ENCODE assay signal across 8 mouse cellular contexts in the genomic region with DNA sequence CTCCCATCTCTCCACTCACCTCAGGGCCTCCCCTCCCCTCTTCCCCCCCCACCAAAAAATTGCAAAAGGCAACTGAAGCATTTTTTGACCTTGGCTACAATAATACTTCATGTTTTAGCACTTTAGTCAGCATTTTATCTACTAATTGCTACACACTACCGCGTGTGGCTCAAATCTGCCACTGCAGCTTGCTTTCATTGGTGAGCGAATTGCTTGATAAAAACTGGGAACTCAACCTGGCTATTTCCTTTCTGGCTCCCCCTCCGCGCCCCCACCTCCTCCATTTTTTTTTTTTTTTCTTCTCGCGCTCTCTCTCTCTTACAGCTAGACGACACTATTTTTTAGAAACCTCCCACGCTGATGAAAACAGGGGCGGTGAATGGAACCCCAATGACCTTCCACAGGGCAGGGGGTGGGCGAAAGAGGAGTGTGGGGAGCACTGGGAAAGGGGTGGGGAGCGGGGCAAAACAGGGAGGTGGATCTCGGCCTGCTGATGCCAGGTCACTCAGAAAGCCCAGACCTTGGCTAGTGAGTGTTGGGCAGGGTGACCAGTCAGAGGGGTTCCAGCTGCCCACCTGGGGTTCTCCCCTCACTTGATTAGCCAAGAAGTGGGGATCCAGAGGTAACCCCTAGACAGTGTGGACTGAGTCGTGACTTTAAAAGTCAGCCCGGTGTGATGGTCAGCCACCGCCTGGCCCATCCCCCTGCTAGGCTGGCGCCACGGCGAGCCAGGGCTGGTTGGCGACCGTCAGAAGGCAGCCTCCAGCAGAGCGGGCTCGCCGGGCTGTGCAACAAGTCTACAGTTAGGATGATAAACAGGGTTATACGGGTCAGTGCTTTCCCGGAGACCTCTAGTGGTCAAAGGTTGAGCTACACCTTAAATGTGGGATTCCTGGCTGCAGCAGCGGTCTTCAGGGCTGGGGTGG. TPM values are rescaled to one million over a fixed set of nuclear protein-coding genes. Genes with fewer than 3 reads are reported as not detected.
DNase-seq lines count a peak whose midpoint lies in the region; ATAC-seq lines count a peak whose summit lies in the region.

No protein-coding gene starts in this region.

- H3K4me3 ChIP-seq in hindbrain, embryonic 12.5 days = peak overlapping the region; percentile 31

- peak overlapping the region; percentile 43 for H3K9ac ChIP-seq in hindbrain, embryonic 12.5 days

- peaks cover 24% of the 10 kb centered on the region for H3K4me1 ChIP-seq in hindbrain, embryonic 12.5 days

- 2% methylated on average over 27 of the region's 27 CpGs for WGBS in hindbrain, embryonic 12.5 days

- H3K27ac ChIP-seq in hindbrain, embryonic 12.5 days = peak overlapping the region; percentile 30; the same call in 1 of the 2 replicates

- no peaks in the 10 kb centered on the region for H3K36me3 ChIP-seq in hindbrain, embryonic 12.5 days

- H3K9me3 ChIP-seq in hindbrain, embryonic 12.5 days (replicated peaks) = no peaks in the 10 kb centered on the region

- no peaks in the 10 kb centered on the region for H3K27me3 ChIP-seq in hindbrain, embryonic 12.5 days

- DNase-seq in T-cell, adult 2 months (ENCODE audit: low spot score) = peak; percentile 79
- peak; percentile 86 to 90 for DNase-seq in cerebellum, postnatal 14 days
- DNase-seq in frontal cortex, postnatal 14 days (ENCODE audit: low spot score in 2 of 2) = peak; percentile 51 to 65
- peak; percentile 62 to 76 for DNase-seq in layer of hippocampus, postnatal 14 days (ENCODE audit: low spot score in 2 of 2)
- peak; percentile 92 for DNase-seq in lung, postnatal 25 days (ENCODE audit: low spot score)
- peak; percentile 81 for DNase-seq in ovary, postnatal 36 days (ENCODE audit: low spot score)
- DNase-seq in thymus, postnatal 4 days = peak; percentile 79

- peak overlapping the region; percentile 77 for H3K4me2 ChIP-seq in hindbrain, embryonic 12.5 days (replicated peaks)

- ATAC-seq in hindbrain, embryonic 12.5 days (ENCODE audit: low FRiP score) = peak; percentile 81

RNA-seq across cellular contexts. Expression of gene Arid5b, which starts 4.2 kb away (rescaled TPM):
- 27.8 and 28.2 TPM in 2 replicates for polyA plus RNA-seq in hindbrain, embryonic 12.5 days (2016; fragmentation: Nextera tagmentation; extraction: Ambion mirVana)
- 10 to 100 TPM; 14.7 to 18.7 TPM for total RNA-seq in layer of hippocampus, postnatal 14 days (2021)

Comparison
In these comparisons a context has a peak if more than half of its experiments do, and no peak if none do; other contexts are left out.
1. Peak in every context shown above with its lines: DNase-seq, ATAC-seq, H3K4me3 ChIP-seq and H3K27ac ChIP-seq.